Mouse (Mus musculus): Measurements from ENCODE around the gene Mroh2a. TPM values are rescaled to one million over a fixed set of nuclear protein-coding genes. Genes with fewer than 3 reads are reported as not detected.
A peak's percentile ranks its signal among the peaks of the same experiment; 100 is the strongest.

The Mroh2a gene
- total and polyA plus RNA-seq, 3 experiments: 0.10 to 0.17 TPM; not detected in 1

DNA sequence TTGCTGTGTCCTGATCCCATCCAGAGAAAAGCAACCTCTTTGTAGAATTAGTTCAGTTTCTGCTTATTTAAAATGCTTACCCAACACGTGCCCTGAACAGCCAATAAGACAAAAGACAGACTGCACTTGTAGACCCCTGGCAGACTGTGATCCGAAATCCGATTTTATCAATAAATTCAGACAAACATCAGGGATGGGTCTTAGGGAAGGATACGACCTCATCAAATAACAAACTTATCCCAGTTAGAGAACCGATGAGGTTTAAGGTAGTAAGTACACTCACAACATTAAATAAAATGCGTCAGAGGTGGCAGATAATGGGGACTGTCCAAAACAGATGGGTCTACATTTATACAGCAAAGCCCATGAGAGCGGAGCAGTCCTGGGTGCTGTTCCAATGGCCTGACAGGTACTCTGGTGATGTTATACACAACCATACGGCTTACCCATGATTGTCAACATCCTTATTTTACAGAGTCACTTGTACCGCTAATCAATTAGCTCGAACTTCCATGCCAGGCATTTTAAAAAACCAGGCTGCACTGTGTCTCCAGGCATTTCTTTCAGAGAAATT is 49.8 kb downstream of the Mroh2a start:
- DNase-seq: no peak

DNA sequence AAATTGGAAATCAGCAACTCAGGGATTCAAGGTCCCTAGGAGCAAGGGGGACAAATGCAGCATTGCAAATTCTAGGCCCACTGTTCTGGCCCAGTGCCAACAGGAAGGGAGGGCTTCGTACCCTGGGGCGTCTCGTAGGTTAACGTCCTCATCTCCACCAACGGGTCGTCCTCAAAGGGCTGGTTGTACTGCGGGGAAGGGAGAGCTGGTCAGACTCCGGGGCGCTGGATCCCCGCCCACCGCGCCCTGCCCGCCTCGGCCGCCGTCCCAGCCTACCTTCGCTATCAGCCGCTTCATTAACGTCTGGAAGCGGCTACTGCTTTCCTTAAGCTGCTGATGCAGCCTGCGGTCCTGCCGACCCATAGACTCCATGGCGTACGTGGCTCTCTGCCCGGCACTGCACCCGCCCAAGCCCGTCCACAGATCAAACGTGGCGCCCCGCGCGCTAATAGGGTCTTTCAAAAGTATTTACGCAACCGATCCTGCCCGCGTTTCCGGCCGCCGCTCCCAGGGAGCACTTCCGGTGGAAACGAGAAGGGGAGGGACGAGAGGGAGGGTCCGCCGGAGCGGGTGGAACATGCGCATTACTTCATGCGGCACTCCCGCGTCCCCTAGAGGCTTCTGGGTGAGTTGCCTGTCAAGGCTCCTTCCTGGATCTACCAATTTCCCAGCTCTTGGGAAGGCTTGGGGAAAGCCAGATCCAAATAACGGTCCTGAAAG is 50.5 kb downstream of the Mroh2a start, which contains the start of the genes Hjurp and Trpm8:
Gene Hjurp (minus strand): TSS at position 536 of the 720 bp plus-strand sequence.
Gene Trpm8 (plus strand): TSS at position 564 of the 720 bp plus-strand sequence.
- DNase-seq: peak; percentile 100

DNA sequence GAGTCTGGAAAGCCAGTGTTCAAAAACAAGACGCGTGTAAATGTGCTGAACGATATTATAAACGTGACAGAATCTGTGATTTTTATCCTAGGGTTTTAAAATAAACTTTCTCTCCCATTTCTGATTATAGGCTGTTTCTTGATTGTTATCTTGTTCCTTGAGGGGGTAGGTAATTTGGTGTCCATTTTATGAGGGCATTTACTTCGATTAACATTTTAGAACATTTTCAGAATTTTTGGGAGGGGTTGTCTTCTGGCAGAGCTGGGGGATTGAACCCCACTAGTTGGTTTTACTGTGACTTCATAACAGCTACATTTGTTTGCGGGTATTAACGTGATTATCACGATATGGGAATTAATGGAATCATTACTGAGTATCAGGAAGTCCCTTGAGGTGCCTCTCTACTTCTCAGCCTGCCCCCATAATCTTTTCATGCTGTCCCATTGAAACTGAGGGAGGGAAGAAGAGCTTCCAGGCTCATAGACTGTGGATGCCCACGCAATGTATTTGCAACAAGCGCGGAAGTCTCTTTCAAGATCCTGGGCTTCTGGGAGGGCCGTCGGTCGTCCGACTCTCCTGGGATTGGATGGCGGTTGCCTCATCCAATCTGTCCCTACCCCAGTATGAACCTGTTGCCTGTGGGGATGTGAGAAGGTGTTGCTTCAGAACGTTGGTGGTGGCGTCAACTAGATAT is 51.2 kb downstream of the Mroh2a start:
- no peak for DNase-seq

DNA sequence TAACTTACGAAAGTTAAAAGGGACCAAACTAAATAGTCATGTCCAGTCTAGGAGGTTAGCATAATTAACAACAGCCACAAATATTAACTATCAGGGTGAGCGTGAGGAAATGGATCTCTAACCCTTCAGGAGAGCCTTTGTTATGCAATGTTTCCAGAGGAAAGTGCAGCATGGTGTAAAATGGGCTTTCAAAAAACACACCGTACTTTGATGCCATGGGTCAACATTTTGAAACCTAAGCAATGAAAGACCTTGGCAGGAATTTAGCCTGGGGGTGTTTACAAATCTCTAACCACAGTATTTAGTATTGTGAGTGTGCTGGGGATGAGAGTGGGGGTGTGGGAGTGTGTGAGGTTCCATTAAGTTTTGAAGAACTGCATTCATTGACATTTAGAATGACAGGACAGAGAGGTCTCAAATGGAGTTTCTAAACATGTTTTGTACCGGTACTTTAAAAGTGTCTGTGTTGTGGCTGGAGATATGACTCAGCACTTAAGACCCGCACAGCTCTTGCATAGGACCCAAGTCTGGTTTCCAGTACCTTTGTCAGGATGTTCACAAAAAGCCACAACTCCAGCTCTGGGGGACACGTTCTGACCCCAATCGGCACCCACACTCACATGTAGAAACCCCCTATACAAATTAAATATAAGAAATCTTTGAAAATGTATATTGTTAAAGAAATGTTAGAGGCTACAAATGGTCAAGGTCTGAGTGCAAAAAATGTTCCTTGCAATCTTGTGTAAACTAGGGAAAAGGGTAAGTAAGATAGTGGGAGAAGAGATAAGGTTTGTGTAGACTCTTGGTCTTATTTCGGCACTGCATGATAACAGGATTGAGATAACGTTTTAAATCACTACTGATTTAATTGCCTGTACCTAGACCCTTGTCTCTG is 52.6 kb downstream of the Mroh2a start:
- DNase-seq: peak; percentile 58

DNA sequence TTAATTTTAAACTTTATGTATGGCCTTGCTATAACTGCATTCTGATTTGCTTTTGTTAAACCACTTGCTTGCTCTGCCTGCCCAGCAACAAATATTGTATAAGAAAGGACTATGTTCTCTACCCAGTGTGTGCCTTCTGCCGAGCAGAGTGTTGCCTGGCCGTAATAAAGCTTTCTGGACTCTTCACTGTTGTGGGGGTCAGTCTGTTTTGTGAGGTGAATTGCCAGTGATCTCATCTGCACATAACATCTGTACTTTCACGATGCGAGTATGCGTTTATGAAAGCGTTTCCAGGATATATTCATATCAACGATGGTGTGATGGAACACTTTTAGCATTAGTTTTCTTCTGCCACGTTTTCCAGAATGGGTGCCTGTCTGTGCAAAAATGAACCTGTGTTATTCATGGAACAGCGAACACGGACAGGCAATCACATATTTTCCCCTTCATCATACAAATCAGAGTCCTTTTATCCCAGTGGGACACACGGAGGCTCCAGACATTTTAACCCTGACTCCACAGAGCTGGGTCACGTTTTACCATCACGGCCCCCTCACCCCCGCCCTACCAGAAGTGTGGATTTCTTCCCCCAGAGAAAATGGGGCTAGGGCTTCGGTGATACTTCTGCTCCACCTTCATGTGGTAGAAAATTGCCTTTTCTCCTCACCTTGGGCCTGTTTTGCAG is 53.4 kb downstream of the Mroh2a start:
- no peak for DNase-seq

DNA sequence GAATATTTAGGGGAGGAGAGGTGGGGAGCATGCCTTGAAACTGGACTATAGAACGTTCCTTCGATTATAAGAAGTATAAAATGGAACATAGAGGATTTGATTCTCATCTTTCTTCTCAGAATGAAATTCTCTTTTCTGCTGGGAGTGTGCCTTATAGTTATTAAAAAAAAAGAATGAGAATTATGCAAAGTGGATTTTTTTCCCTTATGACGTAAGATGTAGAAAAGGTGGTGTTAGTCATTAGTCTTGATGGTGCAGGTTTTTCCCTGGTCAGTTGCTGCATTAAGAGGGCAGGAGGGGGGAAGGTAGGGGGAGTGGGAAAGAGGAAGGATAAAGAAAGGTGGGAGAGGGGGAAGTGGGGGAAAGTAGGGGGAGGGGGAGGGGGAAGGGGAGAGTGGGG is 55.5 kb downstream of the Mroh2a start:
- no peak for DNase-seq

DNA sequence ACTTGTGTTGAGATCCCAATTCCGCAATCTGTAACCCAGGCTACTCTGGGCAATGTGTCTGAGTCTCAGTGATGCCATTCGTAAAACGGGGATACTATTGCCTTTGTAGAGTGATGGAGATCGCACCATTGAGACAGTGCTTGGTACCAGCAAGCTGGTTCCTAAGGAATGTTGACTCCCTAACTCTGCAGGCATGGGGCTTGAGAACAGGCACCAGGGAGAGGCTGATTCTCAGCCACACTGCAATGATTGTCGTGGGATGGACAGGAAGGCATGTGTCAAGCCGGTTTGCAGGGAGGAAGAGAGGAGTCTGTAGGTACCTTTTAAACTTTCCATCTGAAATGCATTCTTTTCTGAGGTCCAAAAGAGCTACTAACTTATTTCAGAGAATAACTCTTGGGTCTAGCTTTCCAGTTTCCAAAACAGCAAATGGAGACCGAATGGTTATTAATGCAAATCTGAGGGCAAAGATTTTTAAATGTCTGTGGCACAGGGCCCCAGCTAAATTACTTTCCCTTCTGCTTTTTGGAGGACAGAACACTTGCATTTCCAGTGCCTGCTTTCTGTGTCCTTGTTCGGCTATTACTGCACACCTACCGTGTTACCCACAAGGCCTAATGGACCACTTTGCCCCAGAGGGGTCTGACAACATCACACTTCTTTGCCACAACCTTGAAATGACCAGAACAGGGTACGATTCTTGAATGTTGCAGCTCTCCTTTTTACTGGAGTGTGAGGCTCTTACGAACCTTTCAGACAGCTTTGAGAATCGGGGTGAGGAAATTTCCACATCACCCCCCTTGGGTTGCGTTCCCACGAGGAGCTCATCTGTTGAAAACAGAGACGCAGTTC is 56.8 kb downstream of the Mroh2a start:
- DNase-seq: no peak

DNA sequence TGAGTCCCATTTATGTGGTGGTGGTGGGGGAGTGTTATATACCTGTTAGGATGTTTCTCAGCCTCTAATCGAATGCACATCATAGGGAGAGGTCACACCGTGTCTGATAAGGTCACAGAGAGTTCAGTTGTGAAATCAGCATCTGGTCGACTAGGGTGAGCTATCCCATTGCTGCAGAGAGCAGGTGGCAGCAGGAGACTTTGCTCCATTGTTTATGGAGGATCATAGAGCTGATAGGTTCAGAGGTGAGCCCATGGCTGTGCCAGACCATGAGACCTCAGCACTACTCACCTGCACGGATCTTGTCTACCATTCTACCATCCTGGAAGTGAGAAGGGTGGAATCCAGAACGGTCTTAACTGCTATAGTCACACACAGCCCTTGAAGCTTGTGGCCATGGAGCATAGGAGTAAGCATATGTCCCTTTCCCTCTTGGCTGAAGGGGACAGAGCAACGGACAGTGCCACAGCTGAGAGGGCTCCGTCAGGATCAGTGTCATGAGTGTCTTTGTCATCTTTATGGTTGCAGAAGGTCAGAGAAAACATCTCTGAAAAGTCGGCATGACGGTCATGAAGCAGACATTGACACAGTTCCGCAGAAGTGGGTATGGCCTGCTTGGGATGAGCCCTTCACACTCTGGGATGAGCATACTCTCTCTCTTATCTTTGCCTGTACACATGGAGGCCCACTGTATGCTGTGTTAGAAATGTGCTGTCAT is 57.6 kb downstream of the Mroh2a start:
- no peak for DNase-seq

DNA sequence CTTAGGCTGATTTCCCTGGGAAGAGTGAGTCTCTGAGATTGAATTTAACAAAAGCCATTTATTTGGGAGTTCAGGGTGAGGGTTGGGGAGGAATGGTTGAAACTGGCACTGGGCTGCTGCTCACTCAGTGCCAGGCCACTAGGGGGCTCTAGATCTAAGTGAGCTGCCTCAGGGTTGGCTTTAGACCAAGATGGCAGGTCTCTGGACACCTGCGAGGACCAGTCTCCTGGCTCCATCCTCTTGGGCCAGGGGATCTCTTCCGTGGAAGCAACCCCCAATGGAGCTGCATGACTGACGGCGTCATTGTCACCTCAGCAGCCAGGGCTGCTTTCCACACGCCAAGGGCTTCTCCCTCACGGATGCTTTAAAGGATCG is 58.1 kb downstream of the Mroh2a start:
- DNase-seq: peak; percentile 60

DNA sequence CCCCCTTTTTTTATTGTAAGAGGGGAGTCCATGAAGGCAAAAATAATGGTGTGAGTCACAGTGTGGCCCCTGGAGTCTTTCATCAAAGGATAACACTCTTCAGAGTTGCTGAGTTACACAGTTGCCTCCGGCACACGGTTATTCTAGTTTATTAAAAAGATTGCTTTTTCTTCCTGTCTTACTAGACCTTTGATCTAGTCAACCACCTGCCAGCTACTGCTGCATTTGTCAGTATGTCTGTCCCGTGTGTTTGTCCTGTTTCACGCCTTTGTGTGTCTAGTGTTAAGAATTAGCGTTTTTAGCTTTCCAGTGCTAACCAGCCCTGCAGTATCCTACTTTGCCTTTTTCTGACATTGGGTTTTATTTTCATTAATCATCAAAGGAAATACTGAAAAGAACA is 58.9 kb downstream of the Mroh2a start:
- no peak for DNase-seq

DNA sequence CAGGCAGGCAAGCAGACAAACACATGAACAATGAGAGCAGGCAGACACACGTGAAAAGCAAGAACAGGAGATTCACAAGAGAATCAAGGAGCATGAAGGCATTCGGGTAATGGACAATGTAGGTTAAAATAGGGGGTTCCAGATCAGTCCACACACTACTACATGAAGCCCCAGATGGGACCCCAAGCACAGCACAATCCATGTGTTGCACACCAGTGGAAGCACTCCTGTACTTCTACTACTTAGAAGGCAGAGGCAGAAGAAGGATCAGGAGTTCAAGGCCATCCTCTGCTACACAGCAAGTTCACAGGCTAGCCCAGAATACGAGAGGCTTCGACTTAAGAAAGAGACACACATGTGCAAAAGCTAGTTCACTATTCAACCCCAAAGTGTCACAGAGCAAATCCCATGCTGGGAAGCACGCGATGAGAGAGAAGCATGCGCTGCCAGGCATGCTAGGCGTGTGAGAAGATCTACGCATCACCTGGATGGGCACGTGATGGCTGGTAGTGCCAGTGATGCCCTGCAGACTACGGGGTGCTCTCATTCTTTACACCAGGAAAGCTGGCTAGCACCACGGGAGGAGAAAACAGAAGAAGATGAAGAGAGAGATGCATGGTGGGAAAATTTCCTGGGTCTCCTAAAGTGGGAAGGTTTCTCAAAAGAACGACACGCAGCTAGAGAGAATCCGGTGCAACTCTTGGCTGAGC is 59.5 kb downstream of the Mroh2a start:
- no peak for DNase-seq

DNA sequence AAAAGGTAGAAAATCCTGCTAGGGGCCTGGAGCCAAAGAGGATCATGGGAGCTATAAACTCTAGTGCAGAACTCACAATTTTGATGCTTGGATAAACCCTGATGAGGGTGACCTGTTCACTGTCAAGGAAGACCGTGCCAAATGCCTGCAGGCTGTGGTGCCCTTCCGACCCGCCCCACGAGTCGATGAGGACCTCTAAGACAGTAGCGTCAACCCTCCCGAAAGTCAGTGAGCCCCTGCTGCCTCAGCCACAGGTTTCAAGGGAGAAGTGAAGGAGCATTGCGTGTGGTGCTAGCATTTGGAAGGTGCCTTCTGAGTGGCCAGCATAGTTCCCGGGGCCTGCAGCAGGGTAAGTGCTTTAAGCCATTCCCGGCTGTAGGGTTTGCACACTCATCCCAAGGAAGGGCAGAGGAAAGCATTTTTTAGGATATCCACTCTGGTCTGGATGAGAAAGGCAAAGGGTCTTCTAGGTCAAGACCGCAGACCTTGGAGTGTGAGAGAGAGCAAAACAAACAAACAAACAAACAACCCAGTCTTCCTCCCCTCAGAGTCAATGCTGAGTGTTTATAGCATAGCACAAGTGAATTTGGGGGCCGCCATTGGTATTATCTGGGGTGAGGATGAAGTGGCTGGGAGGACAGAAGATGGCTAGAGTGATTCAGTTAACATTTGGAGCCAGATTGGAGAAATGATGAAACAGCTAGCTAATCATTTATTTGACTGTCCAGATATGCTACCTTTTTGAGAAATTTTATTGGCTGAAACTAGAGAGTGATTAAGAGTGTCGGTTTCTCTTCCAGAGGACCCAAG is 60.3 kb downstream of the Mroh2a start:
- DNase-seq: no peak

DNA sequence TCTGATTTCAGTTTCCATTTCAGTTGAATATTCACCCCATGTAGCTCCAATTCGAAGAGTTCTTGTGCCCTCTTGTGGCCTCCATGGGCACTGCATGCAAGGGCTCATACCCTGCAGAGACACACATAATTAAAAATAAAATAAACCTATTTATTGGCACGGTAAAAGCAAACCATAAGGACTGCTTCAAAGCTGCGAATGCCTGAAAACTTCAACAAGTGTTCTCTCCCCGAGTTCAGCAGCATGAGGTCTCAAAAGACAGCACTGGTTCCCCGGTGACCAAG is 60.9 kb downstream of the Mroh2a start:
- peak; percentile 72 for DNase-seq

DNA sequence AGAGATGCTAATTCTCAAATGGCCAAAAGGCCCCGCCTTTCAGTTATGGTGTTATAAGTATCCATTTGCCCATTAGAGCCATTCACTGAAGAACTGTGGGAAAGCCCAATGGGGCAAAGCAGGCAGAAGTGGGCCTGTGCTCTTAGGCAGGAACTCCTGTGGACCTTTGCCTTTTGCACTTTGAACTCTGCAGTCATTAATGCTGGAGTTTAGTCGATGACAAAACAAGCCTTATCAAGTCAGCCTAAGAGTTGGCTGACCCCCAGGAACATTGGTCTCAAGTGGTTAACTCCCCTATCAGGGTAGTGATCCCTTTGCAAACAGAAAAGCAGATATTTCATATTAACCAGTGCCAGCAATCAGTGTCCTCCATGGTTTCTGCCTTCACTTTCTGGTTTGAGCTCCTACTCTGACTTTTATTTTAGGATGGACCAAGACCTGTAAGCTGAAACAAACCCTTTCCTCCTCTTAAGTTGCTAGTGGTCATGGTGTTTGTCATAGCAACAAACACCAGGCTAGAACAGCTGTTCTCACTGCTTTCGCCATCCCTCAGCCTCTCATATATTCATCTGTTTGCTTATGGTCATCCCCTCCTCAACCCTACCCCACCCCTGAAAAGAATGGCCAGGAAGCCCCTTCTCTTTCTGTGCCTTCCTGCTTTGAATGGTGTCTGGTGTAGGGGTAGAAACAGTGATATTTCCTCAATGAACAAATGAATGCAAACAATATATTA is 61.4 kb downstream of the Mroh2a start:
- DNase-seq: peak; percentile 61

DNA sequence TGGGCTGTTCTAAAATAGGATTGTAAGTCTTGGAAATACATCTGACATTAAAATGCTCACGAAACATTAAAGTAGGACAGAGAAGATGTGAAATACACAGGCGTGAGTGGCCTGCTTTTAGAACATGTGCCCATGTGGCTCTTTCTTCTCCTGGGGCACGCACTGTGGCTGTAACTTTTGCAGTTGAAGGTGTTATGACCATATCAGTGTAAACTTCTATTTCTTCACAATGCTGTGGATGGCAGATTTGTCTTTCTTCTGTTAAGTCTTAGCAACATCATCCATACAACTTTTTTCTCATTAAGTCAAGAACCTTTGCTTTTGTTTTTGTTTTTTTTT is 62.0 kb downstream of the Mroh2a start:
- DNase-seq: no peak

DNA sequence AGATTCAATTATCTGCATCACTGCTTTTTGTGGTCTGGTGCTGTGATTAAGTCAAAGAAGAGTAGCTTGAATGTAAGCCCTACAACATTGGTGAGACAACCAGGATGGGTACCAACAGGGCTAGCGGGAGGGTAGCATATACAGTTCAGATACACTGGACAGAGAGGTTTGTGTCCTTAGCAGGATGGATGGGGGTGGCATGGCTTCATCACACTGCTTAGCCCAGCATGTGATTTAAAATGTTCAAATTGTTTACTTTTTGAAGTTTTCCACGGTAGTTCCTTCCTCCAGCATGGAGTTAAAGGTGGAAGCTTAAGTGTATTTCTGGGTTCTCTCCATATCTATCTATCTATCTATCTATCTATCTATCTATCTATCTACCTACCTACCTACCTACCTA is 62.4 kb downstream of the Mroh2a start:
- no peak for DNase-seq

DNA sequence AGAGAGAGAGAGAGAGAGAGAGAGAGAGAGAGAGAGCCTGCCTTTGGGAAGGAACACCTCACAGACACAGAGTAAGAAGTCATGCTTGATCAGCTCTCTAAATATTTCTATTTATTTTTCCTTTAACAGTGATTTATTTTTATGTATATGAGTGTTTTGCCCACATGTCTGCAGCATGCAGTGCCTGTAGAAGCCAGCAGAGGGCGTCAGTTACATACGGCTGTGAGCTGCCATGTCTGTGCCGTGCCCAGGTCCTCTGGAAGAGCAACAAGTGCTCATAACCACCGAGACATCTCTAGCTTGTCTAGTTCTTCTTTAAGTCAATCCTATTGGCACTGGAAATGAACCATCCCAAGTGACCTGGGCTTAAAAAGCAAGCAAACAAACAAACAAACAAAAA is 63.1 kb downstream of the Mroh2a start:
- peak; percentile 68 for DNase-seq

DNA sequence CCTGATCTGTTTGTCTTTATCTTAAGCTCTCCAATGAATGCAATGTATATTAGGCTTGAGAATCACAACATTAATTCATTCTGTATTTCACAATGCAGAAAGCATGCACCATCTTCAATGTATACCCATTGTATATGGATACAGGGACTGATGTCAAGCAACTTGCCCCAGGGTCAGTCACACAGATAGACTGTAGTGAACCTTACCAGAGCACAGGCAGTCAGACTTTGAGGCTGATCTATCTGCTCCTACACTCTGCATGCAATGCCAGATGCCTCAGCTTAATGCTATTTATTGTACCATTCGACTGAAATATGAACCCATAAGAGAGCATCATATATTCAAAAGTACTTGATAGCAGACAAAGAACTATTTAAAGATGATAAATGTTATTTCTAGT is 63.7 kb downstream of the Mroh2a start:
- no peak for DNase-seq
